Mouse (Mus musculus) T-helper 2 cell (primary cell): Measurements from ENCODE around the gene Arhgef3.

Source experiments
- in situ Hi-C: fragments of 300-600 bp; cut with MboI, MseI; formaldehyde crosslinking; loops from one replicate; pipeline ENCODE4 v1.15.1; 2025; ENCODE audit warnings: high pct_unique_total_duplicates

Gene Arhgef3

DNA sequence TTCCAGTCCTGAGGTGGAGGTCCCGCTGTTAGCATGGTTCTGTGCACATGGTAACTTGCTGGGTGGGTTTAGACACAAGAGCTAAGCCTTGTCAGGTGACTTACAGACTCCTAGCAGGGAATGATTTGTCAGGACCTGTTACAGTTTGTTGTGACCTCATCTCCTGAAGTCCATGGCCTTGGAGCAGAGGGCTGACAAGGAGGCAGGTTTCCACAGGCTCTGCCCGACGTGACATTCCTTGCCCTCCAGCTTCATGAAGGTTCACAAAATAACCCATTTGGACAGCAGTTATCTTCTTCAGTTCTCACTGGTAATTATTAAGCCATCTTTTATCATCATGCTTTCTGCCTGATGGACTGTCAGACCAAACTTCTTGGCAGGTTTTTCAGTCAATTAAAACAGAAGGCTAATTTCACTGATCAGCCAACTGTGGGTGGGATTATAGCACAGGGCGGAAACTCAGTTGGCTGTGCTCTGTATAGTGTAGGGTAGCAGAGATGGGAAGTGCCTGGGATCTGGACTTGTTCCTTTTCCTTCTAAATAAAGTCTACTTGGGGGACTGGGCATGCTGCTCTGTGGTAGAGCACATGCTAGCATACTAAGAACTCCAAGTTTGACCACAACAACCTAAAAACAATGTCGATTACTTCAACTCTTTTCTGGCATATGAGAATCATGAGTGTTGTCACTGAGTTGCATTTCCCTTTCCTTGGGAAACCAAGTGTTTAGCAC, 187.2 kb downstream of the Arhgef3 start:
- in situ Hi-C loops, result no loop called here

DNA sequence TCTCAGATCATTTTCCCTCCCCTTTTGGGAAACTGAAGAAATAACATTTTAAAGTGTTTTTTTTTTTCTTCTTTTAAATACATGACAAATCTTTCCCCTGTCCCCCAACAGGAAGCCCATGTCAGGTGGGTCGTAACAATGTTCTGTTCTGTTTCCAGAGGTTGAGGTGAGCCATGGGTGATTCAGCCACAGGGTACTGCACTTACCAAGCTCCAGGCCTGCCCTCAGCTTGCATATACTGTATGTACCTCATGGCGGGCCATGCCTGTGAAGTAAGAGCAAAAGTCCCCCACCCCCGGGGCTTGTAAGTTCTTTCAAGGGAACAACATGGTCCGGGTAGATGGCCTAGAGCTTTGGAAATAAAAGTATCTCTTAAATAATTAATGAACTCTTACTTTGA, 188.6 kb downstream of the Arhgef3 start:
- in situ Hi-C loops, result no loop called here

DNA sequence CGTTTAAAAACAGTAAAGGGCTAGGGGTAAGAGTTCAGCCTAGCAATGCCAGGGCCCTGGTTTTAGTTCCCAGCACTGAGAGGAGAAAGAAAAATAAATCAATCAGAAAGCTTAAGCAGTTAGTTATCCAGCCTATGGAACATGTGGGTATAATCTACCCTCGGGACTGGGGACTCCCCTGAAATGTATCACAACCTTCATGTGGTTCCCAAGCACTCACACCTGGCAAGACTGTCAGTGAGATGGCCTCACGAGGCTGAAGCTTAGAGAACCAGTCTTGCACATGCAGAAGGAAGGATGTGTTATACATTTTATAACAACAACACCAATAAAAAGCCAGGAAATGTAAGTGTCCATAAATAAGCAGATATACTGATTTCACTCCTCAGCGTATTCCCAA, 189.7 kb downstream of the Arhgef3 start:
- in situ Hi-C loops, result no loop called here

DNA sequence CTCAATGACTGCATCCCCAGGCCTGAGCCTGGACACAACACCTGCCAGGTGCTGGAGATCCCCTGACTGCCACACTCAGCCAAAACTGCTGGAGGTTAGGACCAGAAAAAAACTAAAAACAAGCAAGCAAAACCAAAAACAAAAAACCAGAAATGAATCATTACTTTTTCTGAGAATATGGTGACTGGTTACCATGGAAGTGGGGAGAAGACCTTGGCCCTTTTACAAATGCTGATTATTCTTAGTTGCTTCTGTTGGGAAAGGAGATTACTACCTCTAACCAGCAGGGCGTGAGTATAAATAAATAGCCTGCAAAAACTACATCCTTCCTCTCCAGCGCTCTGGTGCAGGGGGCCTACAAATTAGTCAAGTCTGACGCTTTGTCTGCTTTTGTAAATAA, 194.1 kb downstream of the Arhgef3 start:
- in situ Hi-C loops, result no loop called here

DNA sequence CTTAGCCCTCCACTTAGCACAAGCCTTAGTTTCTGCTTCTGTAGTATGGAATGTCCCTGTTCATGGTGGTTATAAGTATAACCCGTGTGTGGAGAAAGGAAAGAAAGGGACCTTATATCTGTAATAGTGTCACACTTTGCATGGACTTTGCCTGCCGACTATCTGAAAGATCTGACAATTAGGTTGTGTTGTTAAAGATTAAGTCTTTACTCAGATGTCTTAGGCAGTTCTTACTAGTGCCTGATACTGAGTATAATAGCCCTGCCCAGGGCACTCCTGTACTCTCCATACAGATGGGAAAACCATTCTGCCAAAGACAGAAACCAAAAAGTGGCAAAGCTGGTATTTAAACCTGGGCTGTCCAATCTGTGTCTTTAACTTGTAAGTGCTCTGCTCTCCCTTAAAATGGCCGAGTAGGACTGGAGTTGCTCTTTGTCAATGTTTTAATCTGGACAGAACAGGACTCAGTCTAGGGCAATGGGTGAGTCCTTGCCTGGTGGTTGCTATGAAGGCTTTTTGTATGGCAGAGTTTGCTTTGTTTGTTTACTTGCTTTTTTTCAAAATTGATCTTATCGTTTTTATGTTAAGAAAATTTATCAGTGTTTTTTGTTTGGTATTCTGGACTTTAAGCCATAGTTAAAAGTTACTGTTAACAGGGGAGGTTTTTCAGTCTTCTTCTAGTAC, 196.0 kb downstream of the Arhgef3 start:
- in situ Hi-C loops, result no loop called here

DNA sequence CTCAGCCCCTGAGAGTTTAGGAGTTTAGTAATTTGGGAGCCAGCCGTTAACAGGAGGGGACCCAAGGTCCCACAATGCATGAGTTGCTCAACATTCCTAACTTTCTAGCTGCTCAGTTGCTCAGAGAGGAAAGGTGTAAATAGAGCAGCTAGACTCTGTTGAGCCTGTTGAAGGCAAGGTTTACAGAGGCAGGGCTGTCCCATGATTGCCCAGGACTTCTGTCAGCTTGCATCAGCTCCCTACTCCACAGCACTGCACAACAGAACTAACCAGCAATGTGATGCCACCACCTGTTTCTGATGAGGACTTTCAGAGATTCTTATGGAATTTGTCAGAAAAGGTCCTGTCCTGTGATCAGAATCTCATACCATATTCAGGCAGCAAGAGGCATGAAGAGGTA, 197.7 kb downstream of the Arhgef3 start:
- in situ Hi-C loops, result no loop called here

DNA sequence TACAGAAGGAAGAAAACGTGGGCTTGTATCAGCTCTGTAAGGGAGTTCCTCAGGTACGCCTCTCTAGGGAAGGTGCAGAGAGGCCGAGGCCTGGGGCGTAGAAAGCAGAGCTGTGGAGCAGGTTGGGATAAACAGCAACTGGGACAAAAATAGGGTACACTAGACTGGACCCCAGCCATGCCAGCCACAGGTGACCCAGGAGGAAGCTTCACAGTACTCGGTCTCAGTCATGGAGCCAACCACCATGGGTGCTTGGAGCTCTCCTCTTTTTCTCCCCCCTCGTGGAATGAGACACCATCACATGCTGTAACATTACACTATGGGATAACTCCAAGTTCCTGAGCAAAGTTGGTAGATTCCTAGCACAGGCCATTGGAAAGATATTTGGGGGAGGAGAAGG, 201.0 kb downstream of the Arhgef3 start:
- in situ Hi-C loops, result no loop called here

DNA sequence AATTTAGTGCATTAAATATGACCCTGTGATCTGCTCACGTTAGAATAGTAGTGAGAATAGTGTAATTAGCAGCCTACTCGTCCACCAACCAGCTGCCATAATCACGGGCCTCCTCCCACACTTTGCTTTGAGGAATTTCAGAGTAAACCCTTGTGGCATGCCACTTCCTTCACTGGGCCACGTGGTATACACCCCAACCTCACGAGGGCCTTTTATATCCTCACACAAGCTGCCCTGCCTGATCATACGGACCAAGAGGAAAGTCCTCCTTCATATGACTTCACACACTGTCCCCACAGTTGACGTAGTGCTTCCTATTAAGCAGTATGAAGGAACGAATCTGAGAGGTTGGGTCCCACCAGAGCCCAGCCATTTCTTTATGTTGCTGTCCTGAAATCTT, 202.4 kb downstream of the Arhgef3 start:
- in situ Hi-C loops, result no loop called here

DNA sequence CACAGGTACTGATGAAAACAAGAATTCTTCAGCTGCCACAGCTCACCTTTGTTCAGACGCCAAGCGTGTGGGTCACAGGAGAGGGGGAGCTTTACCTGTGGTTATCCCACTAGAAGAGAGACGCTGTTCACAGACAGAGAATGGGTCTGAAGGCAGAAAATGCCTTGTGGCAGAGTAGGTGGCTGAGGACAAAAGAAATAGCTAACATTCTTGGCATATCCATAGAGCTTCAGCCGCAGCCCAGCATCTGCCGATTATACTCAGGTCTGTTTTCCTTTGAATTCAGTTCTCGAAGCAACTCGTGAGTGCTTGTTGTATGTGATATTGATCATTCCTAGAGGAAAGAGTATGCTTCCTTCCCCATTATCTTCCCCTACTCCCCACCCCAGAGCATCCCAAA, 204.7 kb downstream of the Arhgef3 start:
- in situ Hi-C loops, result no loop called here

DNA sequence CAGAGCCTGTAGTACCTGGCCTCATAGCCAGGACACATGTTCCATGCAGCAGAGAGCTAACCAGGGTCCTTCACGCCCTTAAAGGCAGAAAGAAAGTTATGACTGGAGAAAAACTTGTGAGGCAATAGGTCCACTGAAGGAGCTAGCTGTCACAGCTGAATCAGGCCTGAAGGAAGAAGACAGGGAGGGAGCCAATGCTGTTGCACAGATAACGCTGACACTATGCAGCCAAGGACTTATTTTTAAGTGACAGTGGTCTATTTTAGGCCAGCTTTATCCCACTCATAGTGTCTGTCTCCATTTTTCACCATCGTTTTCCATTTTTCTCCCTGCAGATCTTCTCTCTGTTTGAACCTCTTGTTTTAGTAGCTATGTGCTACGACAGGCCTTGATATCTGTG, 207.3 kb downstream of the Arhgef3 start:
- in situ Hi-C loops, result no loop called here

DNA sequence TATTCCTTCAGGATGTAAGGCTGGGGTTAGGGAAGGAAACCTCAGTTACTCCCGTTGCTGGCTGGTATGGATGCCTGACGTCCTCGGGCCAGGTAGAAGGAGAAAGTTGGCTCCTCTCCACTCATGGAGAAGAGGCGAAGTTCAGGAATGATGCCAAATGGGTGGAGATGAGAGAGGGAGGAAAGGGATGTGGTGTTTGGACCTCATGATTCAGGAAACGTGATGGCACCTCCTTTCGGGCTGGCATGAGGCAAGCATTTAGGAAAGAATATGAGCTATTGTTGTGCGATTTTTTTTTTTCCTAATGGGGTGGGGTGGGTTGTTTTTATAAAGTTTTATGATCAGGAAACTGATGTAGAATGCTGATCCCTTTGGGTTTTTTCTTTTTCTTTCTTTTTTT, 210.0 kb downstream of the Arhgef3 start:
- in situ Hi-C loops, result no loop called here

DNA sequence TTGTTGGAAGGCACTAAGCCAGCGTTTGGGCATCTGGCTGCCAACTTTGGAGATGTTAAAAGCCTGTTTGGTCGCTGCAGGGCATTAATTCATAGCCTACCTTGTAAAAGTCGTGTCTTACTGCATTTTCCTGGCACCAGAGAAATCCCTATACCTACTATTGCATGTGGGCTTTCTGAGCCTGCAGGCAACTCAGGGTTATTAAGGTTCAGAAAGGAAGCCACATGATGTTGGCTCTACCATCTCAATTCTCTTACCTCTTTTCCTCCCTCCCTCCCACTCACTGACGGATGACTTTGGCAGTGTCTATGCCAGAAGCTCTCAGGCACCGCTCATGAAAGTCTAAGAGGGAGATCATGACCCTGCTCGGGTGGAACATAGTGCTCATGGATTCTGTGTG, 210.8 kb downstream of the Arhgef3 start:
- in situ Hi-C loops, result no loop called here

DNA sequence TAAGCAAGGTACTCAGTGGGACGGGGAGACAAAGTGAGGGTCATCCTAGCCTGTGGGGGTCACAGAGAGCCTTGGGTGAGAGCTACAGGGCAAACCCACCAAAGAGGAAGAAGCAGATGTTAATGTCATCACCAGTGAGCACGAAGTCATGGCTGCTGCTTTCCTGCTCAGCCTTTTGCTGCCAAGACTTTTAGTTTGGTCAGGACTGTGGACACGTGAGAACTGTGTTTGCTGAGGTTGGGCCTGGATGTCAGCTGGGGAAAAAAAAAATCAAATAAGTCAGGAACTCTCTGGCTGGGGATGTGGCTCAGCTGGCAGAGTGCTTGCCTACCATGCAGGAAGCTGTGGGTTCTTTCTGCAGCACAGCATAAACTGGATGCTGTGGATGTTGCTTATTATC, 213.2 kb downstream of the Arhgef3 start:
- in situ Hi-C loops, result no loop called here

DNA sequence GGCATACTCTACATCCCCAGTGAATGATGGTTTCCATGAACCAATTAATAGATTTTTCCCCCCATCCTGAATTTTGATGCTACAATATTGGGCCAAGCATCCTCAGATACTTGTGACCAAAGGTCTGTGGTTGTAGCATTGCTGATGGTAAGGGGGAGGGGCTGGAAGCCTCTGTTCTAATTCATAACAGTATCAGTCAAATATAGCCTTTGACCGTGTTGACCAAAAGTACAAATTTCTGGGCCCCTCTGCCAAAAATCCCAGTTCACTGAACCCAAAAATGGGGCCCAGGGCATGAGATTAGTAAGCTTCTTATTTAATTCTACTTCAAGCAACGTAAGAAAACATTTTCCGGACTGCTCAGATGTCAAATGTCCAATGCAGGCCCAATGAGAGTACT, 214.3 kb downstream of the Arhgef3 start:
- in situ Hi-C loops, result no loop called here

DNA sequence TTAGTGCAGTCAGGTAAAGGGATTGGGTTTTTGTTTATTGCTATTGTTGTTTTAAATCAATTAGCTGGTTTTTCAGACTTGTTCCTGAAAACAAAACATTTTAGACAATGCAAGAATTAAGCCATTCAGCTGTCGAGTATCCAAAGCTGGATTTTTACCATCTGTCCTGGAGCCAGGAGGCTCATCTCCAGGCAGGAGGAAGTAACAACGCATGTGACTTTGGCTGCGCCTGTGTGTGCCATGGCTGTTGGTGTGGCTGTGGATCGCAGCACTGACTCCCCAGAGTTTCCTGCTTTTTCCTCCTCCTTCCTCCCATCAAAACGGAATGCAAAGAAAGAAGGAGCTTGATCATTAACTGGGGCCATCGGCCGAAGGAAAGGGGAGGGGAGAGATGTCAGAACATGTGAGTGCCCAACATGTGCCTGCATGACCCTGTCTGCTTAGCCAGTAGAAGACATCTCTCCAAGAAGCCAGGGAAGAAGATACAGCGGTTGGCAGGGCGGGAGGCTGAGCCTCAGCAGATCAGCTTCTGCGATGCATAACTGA, 216.9 kb downstream of the Arhgef3 start:
- in situ Hi-C loops, result no loop called here

DNA sequence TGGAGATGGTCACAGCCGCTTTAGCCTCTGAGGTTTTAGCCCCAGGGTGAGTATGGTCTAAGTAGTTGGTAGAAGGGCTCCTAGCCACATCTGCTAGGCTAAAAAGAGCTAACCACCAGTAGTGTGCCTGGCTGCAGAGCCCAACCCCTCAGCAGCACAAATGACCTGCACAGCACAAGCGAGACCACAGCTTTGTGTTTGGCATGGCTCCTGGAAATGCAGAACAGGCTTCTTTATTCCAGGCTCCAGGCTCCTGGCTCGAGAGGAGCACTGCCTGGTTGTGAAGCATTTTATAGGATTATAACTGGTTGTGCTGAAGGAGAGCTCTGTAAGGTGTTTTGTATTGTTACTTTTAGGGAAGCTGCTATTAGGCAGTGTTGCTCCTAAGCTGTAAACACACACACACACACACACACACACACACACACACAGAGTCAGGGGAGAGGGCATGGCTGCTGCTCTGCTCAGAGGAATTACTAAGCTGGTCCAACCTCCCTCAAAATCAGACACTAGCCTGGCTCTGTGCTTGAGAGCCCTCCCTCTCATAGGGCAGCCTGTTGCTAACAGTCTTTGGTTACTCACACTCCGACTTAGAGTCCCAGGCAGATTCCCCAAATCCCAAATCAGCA, 217.8 kb downstream of the Arhgef3 start:
- in situ Hi-C loops, result no loop called here

DNA sequence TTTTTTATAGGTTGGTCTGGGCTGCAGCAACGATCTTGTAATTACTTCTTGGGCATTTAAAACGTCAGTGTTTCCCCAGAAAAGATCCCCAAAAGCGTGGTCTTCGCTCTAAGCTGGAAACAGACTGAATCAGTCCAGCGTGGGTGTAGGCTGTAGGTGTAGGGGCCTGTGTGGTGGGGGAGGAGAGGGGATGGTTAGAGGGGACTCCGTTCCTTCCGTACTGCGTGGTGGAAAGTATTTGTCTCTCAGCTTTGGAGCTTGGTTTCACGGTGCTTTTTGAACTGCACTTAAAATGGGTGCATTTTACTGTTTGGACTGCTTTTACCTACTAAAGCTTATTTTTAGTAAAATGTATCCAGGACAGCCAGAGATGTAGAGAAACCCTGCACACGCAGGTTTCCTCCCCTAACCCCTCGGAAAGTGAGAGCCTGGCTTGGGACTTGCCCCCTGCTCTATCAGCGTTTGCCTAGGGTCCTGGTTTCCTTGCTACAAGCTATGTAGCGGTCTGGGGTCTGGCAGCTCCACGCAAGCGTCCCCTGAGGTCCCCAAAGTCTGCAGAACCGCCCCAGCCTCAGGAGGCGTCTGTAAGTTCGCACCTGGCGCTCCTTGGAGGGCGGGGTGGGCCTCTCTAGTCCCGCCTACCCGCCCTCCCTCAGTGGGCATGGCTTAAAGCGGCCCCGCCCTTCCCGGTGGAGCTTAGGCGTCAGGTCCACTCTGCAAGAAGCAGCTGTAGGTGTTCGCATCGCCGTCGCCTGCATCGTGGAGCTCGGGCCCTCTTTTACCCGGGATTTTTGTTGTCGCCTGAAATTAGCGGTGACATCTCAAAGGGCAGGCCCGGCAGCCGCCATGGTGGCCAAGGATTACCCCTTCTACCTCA, 220.9 kb downstream of the Arhgef3 start:
- in situ Hi-C loops, result loop anchor here (5.0 kb wide), 1 partner anchor 92 kb away; the partner anchor contains the start of gene Fam208a

DNA sequence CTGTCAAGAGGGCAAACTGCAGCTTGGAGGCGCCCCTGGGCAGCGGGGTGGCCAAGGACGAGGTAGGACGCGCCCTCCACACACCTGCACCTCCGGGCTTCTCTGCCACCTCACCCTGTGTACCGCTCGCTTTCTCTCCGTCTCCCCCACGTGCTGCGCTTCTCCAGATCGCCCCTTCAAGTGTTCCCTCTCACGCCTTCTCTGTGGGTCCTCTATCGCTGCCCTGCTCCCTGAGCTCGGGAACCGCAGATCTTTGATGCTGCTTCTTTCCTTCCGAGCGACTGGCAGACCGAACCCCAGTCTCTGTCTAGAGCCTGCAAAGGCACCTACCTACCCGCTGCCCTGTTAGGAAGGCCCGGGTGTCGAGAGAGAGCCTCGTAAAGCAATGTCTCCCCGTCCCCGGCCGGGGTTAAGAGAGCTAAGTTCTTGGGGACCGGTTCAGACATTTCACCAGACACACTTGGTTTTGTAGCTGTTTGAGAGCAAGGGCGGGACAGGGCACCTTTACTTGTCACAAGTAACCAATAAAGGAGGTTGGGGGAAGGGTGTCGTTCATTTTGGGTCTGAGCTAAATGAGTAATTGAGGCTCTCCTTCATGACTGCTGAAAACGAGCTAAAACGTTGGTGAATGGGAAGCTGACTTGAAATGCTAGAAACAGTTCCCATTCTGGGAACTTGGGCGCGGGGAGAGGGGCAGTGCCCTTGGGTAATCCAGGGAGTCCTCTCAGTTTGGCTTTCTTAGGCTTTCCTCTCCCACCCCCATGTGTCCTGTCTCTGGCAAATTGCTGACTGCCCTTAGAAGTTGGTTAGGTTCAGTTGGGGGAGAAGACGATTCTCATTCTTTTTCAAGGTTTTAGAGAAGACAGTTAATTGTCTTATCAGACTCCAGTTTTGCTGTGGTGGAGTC, 221.8 kb downstream of the Arhgef3 start:
- in situ Hi-C loops, result loop anchor here (5.0 kb wide), 1 partner anchor 91 kb away; the partner anchor contains the start of gene Fam208a

DNA sequence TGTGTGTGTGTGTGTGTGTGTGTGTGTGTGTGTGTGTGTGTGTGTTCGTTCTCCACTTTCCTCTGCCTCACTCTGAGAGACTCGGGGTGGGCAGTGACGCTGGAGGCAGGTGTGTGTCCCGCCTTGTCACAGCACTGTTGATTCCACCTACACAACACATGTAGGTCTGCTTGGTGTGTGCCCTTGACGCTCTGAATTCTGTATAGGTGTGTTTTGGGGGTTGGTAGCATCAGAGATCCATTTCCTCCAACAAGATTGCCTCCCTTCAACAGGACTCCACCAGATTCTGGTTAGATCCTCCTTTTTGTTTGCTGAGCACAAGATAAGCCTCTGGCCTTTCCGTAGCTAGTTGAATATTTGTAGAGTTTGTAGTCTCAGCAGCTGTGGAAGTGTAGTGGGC, 222.5 kb downstream of the Arhgef3 start:
- in situ Hi-C loops, result loop anchor here (5.0 kb wide), 1 partner anchor 90 kb away; the partner anchor contains the start of gene Fam208a

DNA sequence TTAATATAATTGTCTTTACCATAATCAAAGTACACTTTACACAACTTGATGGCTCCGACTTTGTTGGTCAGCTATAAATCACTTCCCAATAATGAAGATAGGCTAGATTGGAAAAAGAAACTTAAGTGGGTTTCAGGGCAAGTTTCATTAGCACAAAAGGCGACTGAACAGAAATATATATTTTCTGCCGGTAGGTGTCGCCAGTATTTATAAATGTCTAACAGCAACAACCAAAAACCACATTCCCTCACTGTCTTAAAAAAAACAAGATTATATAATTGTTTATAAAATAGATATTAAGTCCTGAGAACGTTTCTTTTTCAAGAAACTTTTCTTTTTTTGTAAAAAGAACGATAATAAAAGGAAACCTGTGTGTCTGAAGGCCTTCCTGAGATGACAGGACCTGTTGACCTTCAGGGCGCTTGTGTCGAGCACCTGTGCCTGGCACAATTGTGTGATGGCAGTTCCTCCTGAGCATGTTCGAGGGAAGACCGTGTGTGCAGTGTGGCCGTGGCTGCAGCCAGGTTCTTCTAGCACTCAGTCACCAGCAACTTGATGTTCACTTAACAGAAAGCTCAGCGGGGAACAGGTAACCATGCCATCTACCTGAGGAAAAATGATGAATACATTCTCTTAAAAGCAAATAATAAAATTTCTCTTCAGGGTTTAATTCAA, 223.5 kb downstream of the Arhgef3 start:
- in situ Hi-C loops, result loop anchor here (5.0 kb wide), 1 partner anchor 89 kb away; the partner anchor contains the start of gene Fam208a
